Mouse (Mus musculus) lung, postnatal 0 days (tissue): ENCODE results near the gene Rasa2.

Source experiments
- CTCF ChIP-seq: IDR thresholded peaks from 2 replicates; pipeline ENCODE4 v1.5.1; 2016; ENCODE audit warnings: antibody characterized with exemption, mild to moderate bottlenecking
- EP300 ChIP-seq: IDR thresholded peaks from 2 replicates; pipeline ENCODE4 v1.6.1; 2016; ENCODE audit warnings: antibody characterized with exemption, mild to moderate bottlenecking, control low read depth

- no peak for TF ChIP-seq CTCF
- no peak for TF ChIP-seq EP300
Observed at GRCm38 (mm10) chr9:96577674-96578073, 53.7 kb downstream of the Rasa2 start.
